Mouse (Mus musculus): ENCODE measurements around the gene A530064D06Rik. TPM values are rescaled to one million over a fixed set of nuclear protein-coding genes. Genes with fewer than 3 reads are reported as not detected.

A530064D06Rik gene
- polyA plus RNA-seq (2014; fragmentation: Illumina TruSeq; extraction: RNeasy Lipid Tissue Mini Kit (QIAGEN cat#74804); ENCODE audit: low read depth, low replicate concordance): 0.48 TPM

DNA sequence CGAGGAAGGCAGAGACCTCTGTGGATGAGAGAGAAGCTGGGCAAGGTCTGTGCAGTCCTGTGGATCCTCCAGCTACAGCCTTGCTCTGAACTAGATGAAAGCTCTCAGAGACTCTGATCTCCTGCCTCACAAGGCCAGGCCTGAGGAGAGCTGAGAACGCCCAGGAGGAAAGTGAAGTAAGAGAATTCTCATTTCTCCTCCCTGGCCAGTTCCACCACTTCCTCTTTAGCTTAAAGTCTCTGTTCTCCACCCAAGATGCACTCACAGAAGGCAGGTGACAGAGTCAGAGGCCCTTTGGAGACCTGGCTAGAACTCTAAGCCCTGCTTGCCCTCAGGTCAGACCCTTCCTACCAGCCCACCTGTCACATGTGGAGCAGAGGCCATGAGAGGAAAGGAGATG, at the start of gene A530064D06Rik:
TSS of gene A530064D06Rik (minus strand) at position 173 of the 400 bp plus-strand sequence.

DNA sequence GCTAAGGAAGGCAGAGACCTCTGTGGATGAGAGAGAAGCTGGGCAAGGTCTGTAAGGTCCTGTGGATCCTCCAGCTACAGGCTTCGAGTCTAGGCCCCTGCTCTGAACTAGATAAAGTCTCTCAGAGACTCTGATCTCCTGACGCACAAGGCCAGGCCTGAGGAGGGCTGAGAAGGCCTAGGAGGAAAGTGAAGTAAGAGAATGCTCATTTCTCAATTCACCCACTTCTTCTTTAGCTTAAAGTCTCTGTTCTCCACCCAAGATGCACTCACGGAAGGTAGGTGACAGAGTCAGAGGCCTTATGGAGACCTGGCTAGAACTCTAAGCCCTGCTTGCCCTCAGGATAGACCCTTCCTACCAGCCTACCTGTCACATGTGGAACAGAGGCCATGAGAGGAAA, 21.0 kb downstream of the A530064D06Rik start, which contains the start of gene 9830107B12Rik:
TSS of gene 9830107B12Rik (minus strand) at position 149 of the 400 bp plus-strand sequence.

Other genes with a start within 250 kb of the A530064D06Rik start
- gene Foxp4, start 242.6 kb downstream of the A530064D06Rik start, polyA plus RNA-seq (2014; fragmentation: Illumina TruSeq; extraction: RNeasy Lipid Tissue Mini Kit (QIAGEN cat#74804); ENCODE audit: low read depth, low replicate concordance): 0.40 TPM
- not detected for gene 1700122O11Rik, start 129.0 kb downstream of the A530064D06Rik start, polyA plus RNA-seq (2014; fragmentation: Illumina TruSeq; extraction: RNeasy Lipid Tissue Mini Kit (QIAGEN cat#74804); ENCODE audit: low read depth, low replicate concordance)
- not detected for gene 1700067P10Rik, start 78.0 kb downstream of the A530064D06Rik start, polyA plus RNA-seq (2014; fragmentation: Illumina TruSeq; extraction: RNeasy Lipid Tissue Mini Kit (QIAGEN cat#74804); ENCODE audit: low read depth, low replicate concordance)
- gene 9830107B12Rik, start 21.0 kb downstream of the A530064D06Rik start, polyA plus RNA-seq (2014; fragmentation: Illumina TruSeq; extraction: RNeasy Lipid Tissue Mini Kit (QIAGEN cat#74804); ENCODE audit: low read depth, low replicate concordance): not detected
- not detected for gene Trem1, start 65.5 kb upstream of the A530064D06Rik start, polyA plus RNA-seq (2014; fragmentation: Illumina TruSeq; extraction: RNeasy Lipid Tissue Mini Kit (QIAGEN cat#74804); ENCODE audit: low read depth, low replicate concordance)
- not detected for gene Trem3, start 80.5 kb upstream of the A530064D06Rik start, polyA plus RNA-seq (2014; fragmentation: Illumina TruSeq; extraction: RNeasy Lipid Tissue Mini Kit (QIAGEN cat#74804); ENCODE audit: low read depth, low replicate concordance)
- 2.3 TPM for gene Treml4, start 97.0 kb upstream of the A530064D06Rik start, polyA plus RNA-seq (2014; fragmentation: Illumina TruSeq; extraction: RNeasy Lipid Tissue Mini Kit (QIAGEN cat#74804); ENCODE audit: low read depth, low replicate concordance)
- gene Treml2, start 132.2 kb upstream of the A530064D06Rik start, polyA plus RNA-seq (2014; fragmentation: Illumina TruSeq; extraction: RNeasy Lipid Tissue Mini Kit (QIAGEN cat#74804); ENCODE audit: low read depth, low replicate concordance): not detected
- gene B430306N03Rik, start 148.9 kb upstream of the A530064D06Rik start, polyA plus RNA-seq (2014; fragmentation: Illumina TruSeq; extraction: RNeasy Lipid Tissue Mini Kit (QIAGEN cat#74804); ENCODE audit: low read depth, low replicate concordance): 0.40 TPM
- gene Trem2, start 179.1 kb upstream of the A530064D06Rik start, polyA plus RNA-seq (2014; fragmentation: Illumina TruSeq; extraction: RNeasy Lipid Tissue Mini Kit (QIAGEN cat#74804); ENCODE audit: low read depth, low replicate concordance): not detected
- gene Treml1, start 192.6 kb upstream of the A530064D06Rik start, polyA plus RNA-seq (2014; fragmentation: Illumina TruSeq; extraction: RNeasy Lipid Tissue Mini Kit (QIAGEN cat#74804); ENCODE audit: low read depth, low replicate concordance): not detected
- gene Nfya, start 242.6 kb upstream of the A530064D06Rik start, polyA plus RNA-seq (2014; fragmentation: Illumina TruSeq; extraction: RNeasy Lipid Tissue Mini Kit (QIAGEN cat#74804); ENCODE audit: low read depth, low replicate concordance): 5.0 TPM
- 38.1 TPM for gene Oard1, start 242.7 kb upstream of the A530064D06Rik start, polyA plus RNA-seq (2014; fragmentation: Illumina TruSeq; extraction: RNeasy Lipid Tissue Mini Kit (QIAGEN cat#74804); ENCODE audit: low read depth, low replicate concordance)

Data from liver, adult 10 weeks (tissue).